Mouse (Mus musculus): Measurements from ENCODE around the gene Naa35.

Naa35 gene

DNA sequence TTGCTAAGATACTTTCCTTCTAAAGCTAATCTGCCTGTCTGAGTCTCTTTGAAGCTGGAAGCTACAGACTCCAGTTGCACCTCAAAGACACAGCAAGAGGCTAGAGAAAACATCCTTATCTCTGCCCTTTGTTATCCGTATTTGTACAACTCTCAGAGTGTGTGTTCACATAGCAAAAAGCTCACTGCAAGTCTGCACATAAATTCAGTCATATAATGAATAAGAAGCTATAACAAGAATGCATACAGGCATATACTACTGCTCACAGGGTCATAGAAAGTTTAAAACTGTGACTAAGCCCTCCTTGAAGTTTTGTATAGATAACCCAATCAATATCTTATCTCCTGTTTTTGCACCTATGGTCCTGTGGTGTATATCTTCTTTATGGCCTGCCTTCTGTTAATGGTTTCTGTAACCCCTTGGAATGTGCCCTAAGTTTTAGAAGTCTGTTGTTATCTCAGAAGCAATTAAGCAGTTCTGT is 35.7 kb upstream of the Naa35 start:
- H3K27me3 ChIP-seq (ENCODE audit: insufficient read depth, low read length) = no peaks in the 10 kb centered on the region
- 0 out of 2 replicates have a peak, but pooled peaks cover 9% of the 10 kb centered on the region for H3K4me1 ChIP-seq (replicated peaks; ENCODE audit: low read depth, low read length)
- H3K36me3 ChIP-seq (ENCODE audit: insufficient read depth, low read length) = no peaks in the 10 kb centered on the region
- TF ChIP-seq POU5F1 (IDR thresholded peaks at IDR 0.05; ENCODE audit: borderline replicate concordance, low read length) (no peak), CTCF (conservative IDR thresholded peaks at IDR 0.05; ENCODE audit: low read length) (no peak), NANOG (IDR thresholded peaks at IDR 0.05; ENCODE audit: borderline replicate concordance, low read length) (no peak)
- no peaks in the 10 kb centered on the region for H3K9me3 ChIP-seq (ENCODE audit: low read length)
- no peak overlapping the region for H3K4me3 ChIP-seq (replicated peaks; ENCODE audit: low read length)

DNA sequence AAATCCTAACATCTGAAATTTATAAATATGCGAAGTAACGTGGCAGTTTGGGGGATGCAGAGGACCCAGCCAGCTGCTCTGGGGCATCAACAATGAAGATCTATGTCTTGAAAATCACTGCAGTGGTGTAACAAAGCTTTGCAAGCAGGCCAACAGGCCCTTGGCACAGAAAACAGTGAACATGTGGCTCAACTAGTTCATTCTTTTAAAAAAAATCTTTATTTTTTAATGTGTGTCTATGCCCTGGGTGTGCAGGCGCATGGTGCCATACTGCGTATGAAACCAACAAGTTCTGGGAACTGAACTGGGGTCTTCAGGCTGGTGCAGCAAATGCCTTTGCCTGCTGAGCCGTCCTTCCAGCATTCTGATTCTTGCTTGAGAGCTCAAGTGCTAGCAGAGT is 32.8 kb upstream of the Naa35 start:
- H3K27me3 ChIP-seq (ENCODE audit: insufficient read depth, low read length) = peaks cover 21% of the 10 kb centered on the region
- H3K4me1 ChIP-seq (replicated peaks; ENCODE audit: low read depth, low read length) = peaks cover 21% of the 10 kb centered on the region
- H3K36me3 ChIP-seq (ENCODE audit: insufficient read depth, low read length) = no peaks in the 10 kb centered on the region
- TF ChIP-seq NANOG (IDR thresholded peaks at IDR 0.05; ENCODE audit: borderline replicate concordance, low read length) (no peak), POU5F1 (IDR thresholded peaks at IDR 0.05; ENCODE audit: borderline replicate concordance, low read length) (no peak), CTCF (conservative IDR thresholded peaks at IDR 0.05; ENCODE audit: low read length) (no peak)
- H3K9me3 ChIP-seq (ENCODE audit: low read length) = no peaks in the 10 kb centered on the region
- no peak overlapping the region for H3K4me3 ChIP-seq (replicated peaks; ENCODE audit: low read length)

GRCm38 (mm10) chr13:59552751-59553150 is 32.3 kb upstream of the Naa35 start:
- Histone ChIP-seq H3K9me3 (ENCODE audit: low read length) (no peaks in the 10 kb centered on the region), H3K36me3 (ENCODE audit: insufficient read depth, low read length) (no peaks in the 10 kb centered on the region), H3K27me3 (ENCODE audit: insufficient read depth, low read length) (peaks cover 21% of the 10 kb centered on the region), H3K4me1 (replicated peaks; ENCODE audit: low read depth, low read length) (peaks cover 21% of the 10 kb centered on the region), H3K4me3 (replicated peaks; ENCODE audit: low read length) (no peak overlapping the region)
- TF ChIP-seq NANOG (IDR thresholded peaks at IDR 0.05; ENCODE audit: borderline replicate concordance, low read length) (no peak), CTCF (conservative IDR thresholded peaks at IDR 0.05; ENCODE audit: low read length) (no peak), POU5F1 (IDR thresholded peaks at IDR 0.05; ENCODE audit: borderline replicate concordance, low read length) (no peak)

- Histone ChIP-seq H3K4me1 (replicated peaks; ENCODE audit: low read depth, low read length) (peaks cover 25% of the 10 kb centered on the region), H3K4me3 (replicated peaks; ENCODE audit: low read length) (no peak overlapping the region), H3K9me3 (ENCODE audit: low read length) (no peaks in the 10 kb centered on the region), H3K36me3 (ENCODE audit: insufficient read depth, low read length) (no peaks in the 10 kb centered on the region), H3K27me3 (ENCODE audit: insufficient read depth, low read length) (peaks cover 26% of the 10 kb centered on the region)
- no peak for TF ChIP-seq CTCF (conservative IDR thresholded peaks at IDR 0.05; ENCODE audit: low read length)
- no peak for TF ChIP-seq NANOG (IDR thresholded peaks at IDR 0.05; ENCODE audit: borderline replicate concordance, low read length)
- TF ChIP-seq POU5F1 (IDR thresholded peaks at IDR 0.05; ENCODE audit: borderline replicate concordance, low read length) = no peak
Measured at GRCm38 (mm10) chr13:59554772-59555505, 30.1 kb upstream of the Naa35 start.

- peaks cover 26% of the 10 kb centered on the region for H3K27me3 ChIP-seq (ENCODE audit: insufficient read depth, low read length)
- no peak for TF ChIP-seq NANOG (IDR thresholded peaks at IDR 0.05; ENCODE audit: borderline replicate concordance, low read length)
- no peak for TF ChIP-seq CTCF (conservative IDR thresholded peaks at IDR 0.05; ENCODE audit: low read length)
- TF ChIP-seq POU5F1 (IDR thresholded peaks at IDR 0.05; ENCODE audit: borderline replicate concordance, low read length) = no peak
- H3K4me1 ChIP-seq (replicated peaks; ENCODE audit: low read depth, low read length) = peaks cover 25% of the 10 kb centered on the region
- H3K4me3 ChIP-seq (replicated peaks; ENCODE audit: low read length) = no peak overlapping the region
- H3K9me3 ChIP-seq (ENCODE audit: low read length) = no peaks in the 10 kb centered on the region
- H3K36me3 ChIP-seq (ENCODE audit: insufficient read depth, low read length) = no peaks in the 10 kb centered on the region
Measured at GRCm38 (mm10) chr13:59555613-59556192, 29.4 kb upstream of the Naa35 start.

GRCm38 (mm10) chr13:59556670-59557069 is 28.4 kb upstream of the Naa35 start:
- Histone ChIP-seq H3K4me3 (replicated peaks; ENCODE audit: low read length) (peak overlapping the region; percentile 89), H3K27me3 (ENCODE audit: insufficient read depth, low read length) (peaks cover 26% of the 10 kb centered on the region), H3K4me1 (replicated peaks; ENCODE audit: low read depth, low read length) (peaks cover 25% of the 10 kb centered on the region), H3K9me3 (ENCODE audit: low read length) (no peaks in the 10 kb centered on the region), H3K36me3 (ENCODE audit: insufficient read depth, low read length) (no peaks in the 10 kb centered on the region)
- TF ChIP-seq CTCF (conservative IDR thresholded peaks at IDR 0.05; ENCODE audit: low read length) (no peak), NANOG (IDR thresholded peaks at IDR 0.05; ENCODE audit: borderline replicate concordance, low read length) (no peak), POU5F1 (IDR thresholded peaks at IDR 0.05; ENCODE audit: borderline replicate concordance, low read length) (no peak)

DNA sequence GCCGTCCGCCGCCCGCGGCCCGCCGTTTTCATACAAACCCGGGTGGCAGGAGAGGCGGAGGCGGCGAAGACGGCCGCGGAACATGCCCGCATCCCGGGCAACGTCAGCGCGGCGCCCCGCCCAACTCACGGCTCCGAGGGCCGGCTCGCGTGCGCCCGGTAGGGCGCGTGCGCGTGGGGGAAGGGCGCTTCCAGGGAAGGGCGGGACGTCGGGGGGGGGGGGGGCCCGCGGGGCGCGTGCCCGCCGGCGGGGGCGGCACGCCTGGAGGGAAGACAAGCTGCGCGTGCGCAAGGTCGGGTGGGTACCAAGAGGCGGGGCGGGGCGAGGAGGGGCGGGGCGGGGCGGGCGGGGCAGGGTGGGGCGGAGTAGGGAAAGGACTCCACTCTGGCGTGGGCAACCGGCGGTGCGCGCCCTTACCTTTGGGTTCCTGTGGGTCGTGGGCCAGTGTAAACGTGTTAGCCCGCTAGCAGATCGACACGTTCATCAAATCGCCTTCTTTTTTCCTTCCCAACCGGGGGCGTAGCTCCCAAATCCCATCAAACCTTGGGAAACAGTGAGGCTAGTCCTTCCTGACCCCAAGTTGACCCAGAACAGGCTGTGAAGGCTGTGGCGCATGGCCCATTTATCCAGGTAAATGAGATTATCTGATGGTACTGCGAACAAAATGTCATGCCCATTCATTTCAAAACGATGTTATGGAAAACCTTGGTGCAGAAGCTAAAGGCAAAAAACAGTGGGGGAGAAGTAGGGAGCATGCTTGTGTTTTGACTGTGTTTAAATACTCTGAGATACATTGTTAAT is 27.7 kb upstream of the Naa35 start:
- peaks cover 32% of the 10 kb centered on the region for H3K4me1 ChIP-seq (replicated peaks; ENCODE audit: low read depth, low read length)
- H3K9me3 ChIP-seq (ENCODE audit: low read length) = no peaks in the 10 kb centered on the region
- H3K27me3 ChIP-seq (ENCODE audit: insufficient read depth, low read length) = peaks cover 26% of the 10 kb centered on the region
- TF ChIP-seq CTCF (conservative IDR thresholded peaks at IDR 0.05; ENCODE audit: low read length) = no peak
- no peak for TF ChIP-seq NANOG (IDR thresholded peaks at IDR 0.05; ENCODE audit: borderline replicate concordance, low read length)
- TF ChIP-seq POU5F1 (IDR thresholded peaks at IDR 0.05; ENCODE audit: borderline replicate concordance, low read length) = no peak
- H3K4me3 ChIP-seq (replicated peaks; ENCODE audit: low read length) = peak overlapping the region; percentile 89
- no peaks in the 10 kb centered on the region for H3K36me3 ChIP-seq (ENCODE audit: insufficient read depth, low read length)

GRCm38 (mm10) chr13:59558776-59559175 is 26.3 kb upstream of the Naa35 start:
- no peak overlapping the region for H3K4me3 ChIP-seq (replicated peaks; ENCODE audit: low read length)
- no peaks in the 10 kb centered on the region for H3K9me3 ChIP-seq (ENCODE audit: low read length)
- TF ChIP-seq CTCF (conservative IDR thresholded peaks at IDR 0.05; ENCODE audit: low read length) = no peak
- TF ChIP-seq NANOG (IDR thresholded peaks at IDR 0.05; ENCODE audit: borderline replicate concordance, low read length) = no peak
- no peak for TF ChIP-seq POU5F1 (IDR thresholded peaks at IDR 0.05; ENCODE audit: borderline replicate concordance, low read length)
- no peaks in the 10 kb centered on the region for H3K36me3 ChIP-seq (ENCODE audit: insufficient read depth, low read length)
- peaks cover 26% of the 10 kb centered on the region for H3K27me3 ChIP-seq (ENCODE audit: insufficient read depth, low read length)
- H3K4me1 ChIP-seq (replicated peaks; ENCODE audit: low read depth, low read length) = peaks cover 44% of the 10 kb centered on the region
